Mouse (Mus musculus): ENCODE results near the gene 4930558K02Rik.

DNA sequence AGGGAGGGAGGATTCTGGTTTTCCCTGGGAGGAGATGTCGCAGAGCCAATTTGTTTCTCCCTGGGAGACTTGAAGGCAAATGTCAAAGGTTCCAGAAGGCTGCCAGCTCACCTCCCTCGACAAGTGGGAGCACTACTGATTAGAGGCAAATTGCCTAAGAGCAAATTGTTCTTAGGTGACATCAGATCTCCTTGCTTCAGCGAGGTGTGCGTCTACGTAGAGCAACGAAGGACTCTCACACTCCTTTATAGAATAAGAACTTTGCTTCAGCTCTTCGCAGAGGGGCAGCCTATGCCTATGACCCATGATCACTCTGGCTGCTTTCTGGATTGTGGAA, 65.8 kb downstream of the 4930558K02Rik start:
- TF ChIP-seq CTCF (IDR thresholded peaks at IDR 0.05; ENCODE audit: borderline replicate concordance, extremely low read depth, insufficient read depth, insufficient read length) (no peak), POLR2A (IDR thresholded peaks at IDR 0.05; ENCODE audit: borderline replicate concordance, extremely low read depth, insufficient read depth, insufficient read length, poor library complexity, severe bottlenecking) (no peak)

Measured in brain, embryonic 14.5 days (tissue).